Mouse (Mus musculus) lung, postnatal 0 days (tissue): ENCODE data around the gene Lrrk1.

Experiments
- CTCF ChIP-seq: IDR thresholded peaks from 2 replicates; pipeline ENCODE4 v1.5.1; 2016; ENCODE audit warnings: antibody characterized with exemption, mild to moderate bottlenecking
- EP300 ChIP-seq: IDR thresholded peaks from 2 replicates; pipeline ENCODE4 v1.6.1; 2016; ENCODE audit warnings: antibody characterized with exemption, mild to moderate bottlenecking, control low read depth

DNA sequence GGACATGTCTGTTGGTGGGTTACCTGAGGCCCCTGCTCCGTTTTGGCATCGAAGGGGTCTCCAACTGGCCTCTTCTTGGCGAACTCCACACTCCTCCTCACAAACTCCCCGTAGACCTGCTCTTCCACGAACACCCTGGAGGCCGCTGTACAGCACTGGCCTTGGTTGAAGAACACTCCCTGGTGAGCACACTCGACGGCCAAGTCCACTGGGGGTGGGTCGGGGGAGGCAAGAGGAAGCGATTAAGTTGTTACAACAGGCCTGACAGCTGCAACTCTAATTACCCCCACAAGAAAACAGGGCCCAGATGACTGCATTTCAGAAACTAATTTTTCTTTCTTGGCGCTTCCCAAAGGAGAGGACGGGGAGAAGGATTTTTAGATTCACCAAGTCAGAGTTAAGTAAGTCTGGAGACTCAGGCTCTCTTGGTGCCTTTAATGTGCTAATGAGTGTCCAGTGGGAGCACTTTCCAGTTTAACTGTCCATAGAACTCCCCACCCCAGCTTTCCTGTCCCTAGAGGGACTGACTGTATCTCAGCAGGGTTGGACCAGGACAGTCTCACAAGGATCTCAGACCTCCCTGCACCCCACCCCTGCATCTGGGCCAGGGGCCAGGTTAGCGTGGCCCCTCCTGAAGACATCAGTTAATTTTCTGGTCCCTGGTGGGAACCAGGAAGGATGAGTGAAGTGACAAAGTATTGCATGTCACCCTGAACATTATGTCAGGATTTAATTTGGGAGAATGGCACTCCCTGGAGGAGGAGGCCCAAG lies 18.0 kb upstream of the Lrrk1 start:
- TF ChIP-seq CTCF (no peak), EP300 (no peak)
